1 mouse cellular context compared by ENCODE assay signal in the genomic region with DNA sequence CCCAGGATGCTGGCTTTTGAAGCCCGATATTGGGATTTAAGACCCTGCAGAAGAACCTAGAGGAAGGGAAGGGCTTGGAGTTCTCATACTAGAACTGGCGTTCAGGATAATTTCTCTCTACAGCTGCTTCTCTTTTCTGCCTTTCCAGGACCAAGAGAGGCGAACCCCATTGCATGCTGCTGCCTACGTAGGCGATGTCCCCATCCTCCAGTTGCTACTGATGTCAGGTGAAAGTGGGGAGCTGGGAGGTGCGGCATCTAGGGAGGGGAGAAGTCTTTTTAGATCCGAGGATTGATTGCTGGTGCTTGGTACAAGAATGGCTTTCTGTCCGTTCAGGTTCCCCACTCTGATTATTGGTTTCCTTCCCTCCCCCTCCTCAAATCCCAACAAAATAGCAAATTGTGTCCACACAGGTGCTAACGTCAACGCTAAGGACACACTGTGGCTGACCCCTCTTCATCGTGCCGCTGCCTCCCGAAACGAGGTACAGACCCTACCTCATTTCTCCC.
TF ChIP-seq lines count a peak whose summit lies in the region.

No protein-coding gene starts in this region.

TF ChIP-seq in MEL, 35 proteins besides CTCF, POLR2A, EP300 and RAD21:
- TF ChIP-seq MXI1 (IDR thresholded peaks at IDR 0.05; ENCODE audit: low read depth, low read length), result no peak
- no peak for TF ChIP-seq ETS1 (IDR thresholded peaks at IDR 0.05; ENCODE audit: low read depth, low read length)
- TF ChIP-seq E2F4 (IDR thresholded peaks at IDR 0.05; ENCODE audit: borderline replicate concordance, low read depth, low read length), result no peak
- no peak for TF ChIP-seq SMC3 (IDR thresholded peaks at IDR 0.05; ENCODE audit: low read depth, low read length)
- TF ChIP-seq MAZ (IDR thresholded peaks at IDR 0.05; ENCODE audit: low read depth, low read length), result no peak
- no peak for TF ChIP-seq JUND (IDR thresholded peaks at IDR 0.05; ENCODE audit: low read depth, low read length)
- TF ChIP-seq POLR2AphosphoS5 (IDR thresholded peaks at IDR 0.05; ENCODE audit: borderline replicate concordance, low read depth, low read length), result no peak
- no peak for TF ChIP-seq TCF12 (IDR thresholded peaks at IDR 0.05; ENCODE audit: low read depth, low read length)
- no peak for TF ChIP-seq CHD1 (IDR thresholded peaks at IDR 0.05; ENCODE audit: low read depth, low read length)
- no peak for TF ChIP-seq USF1 (IDR thresholded peaks at IDR 0.05; ENCODE audit: low read depth, low read length)
- TF ChIP-seq MYC (IDR thresholded peaks at IDR 0.05; ENCODE audit: low read depth, low read length), result no peak
